Mouse (Mus musculus): ENCODE results near the gene Ngp.

Ngp gene

DNA sequence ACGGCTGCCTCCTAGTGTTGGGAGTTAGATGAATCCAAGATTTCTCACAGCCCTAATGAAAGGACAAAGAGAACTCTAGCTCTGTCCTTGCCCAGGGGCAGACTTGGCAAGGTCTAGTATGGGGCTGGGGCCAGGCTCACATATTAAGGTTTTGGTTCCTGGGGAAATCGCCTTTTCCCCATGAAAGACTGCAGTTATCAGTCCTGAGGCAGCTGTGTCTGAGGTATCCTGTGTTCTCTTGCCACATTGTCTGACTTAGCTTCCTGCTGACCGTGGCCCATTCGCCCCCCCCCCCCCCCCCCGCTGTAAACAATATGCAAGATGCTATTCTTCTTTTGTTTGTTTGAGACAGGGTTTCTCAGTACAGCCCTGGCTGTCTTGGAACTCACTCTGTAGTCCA lies 20.5 kb downstream of the Ngp start:
- DNase-seq, result peak; percentile 35

DNA sequence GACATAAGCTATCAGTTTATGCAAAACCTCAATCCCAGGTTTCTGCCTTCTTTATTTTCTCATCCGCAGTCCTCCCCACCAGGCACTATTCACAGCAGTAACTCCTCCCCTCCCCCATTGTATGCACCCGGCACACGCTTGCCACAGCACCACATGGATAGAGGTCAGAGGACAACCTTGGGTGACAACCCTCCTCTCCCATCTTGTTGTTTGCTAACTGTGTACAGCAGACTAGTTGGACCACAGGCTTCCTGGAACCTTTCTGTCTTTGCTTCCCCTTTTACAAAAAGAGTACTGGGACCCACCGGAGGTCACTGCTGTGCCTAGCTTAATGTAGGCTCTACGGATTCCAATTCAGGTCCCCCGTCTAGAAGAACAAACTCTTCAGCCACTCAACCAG lies 21.0 kb downstream of the Ngp start:
- DNase-seq, result no peak

DNA sequence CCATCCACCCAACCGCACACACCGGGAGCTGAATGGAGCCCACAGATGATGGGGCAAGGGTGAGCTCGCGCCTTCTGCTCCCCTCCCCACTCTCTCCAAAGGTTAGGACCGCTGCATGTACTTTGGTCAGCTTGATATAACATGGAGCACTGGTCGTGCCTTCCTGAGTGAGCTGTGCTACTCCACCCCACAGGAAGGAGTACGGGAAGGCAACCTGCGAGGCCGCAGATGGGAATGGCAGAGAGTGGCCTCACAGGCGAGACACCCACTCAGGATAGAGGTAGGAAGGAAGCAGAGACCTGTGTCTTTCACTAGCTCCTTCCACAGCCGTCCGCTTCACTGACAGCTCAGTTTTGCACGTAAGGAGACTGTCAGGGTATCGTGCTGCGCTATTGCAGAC lies 28.8 kb downstream of the Ngp start:
- DNase-seq, result no peak

DNA sequence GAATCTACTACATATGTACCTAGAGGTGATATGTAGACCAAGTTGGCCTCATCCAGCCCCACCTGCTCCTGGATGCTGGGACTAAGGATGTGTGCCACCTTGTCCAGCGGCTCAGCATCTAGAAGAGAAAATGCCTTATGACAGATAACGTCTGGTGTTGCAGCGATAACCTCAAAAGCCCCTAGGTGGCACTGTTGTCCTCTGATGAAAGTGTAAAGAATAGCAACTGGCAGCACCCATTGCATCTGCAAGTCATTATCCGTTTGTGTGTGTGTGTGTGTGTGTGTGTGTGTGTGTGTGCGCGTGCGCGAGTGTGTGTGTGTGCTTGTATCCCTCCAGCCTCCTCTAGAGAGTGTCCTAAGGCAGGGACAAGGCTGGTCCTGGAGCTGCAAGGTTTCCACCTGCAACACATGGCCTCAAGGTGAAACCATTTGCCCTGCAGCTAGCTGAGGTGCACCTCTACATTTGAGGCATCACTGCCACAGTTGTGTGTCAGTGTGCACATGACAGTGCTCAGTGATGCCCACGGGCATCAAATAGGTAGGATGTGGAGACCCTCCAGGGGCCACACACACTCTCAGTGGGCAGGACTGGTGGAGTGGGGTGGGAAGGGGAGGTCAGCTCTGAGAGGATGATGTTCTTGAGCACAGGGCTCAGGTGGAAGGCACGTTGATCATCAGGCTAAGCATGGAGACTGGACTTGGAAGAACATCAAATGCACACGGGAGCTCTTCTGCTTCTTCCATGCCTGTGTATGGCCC lies 29.5 kb downstream of the Ngp start:
- peak; percentile 90 for DNase-seq

DNA sequence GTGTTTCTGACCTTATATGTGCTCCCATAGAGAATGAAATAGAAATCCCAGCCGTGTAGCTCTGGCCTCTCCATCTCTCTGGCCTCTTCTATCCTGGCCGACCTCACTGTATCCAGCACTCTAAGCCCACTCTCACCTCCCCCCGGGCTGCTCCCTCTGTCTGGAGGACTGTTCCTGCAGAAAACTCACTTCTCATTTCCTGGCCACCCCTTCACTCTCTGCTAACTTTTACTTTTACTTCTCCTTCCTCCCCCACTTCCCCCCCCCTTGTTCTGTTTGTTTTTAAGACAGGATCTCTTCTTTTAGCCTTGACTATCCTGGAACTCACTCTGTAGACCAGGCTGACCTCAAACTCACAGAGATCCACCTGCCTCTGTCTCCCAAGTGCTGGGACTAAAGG lies 33.0 kb downstream of the Ngp start:
- no peak for DNase-seq

DNA sequence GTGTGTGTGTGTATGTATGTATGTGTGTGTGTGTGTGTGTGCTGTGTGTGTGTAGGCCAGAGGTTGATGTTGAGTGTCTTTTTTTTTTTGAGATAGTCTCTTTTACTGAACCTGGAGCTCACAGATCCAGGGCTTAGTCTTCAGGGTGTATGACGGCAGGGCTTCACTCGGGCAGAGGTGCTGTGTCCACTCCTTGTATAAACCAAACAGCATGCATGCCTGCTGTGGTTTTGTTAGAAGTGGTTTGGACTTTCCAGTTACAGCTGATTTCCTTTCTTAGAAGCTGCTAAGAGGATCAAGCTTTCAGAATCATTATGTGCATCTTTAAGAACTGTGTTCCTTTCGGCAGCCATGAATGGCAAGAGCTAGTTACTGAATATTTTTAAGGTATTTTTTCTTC lies 38.4 kb downstream of the Ngp start:
- DNase-seq, result no peak

DNA sequence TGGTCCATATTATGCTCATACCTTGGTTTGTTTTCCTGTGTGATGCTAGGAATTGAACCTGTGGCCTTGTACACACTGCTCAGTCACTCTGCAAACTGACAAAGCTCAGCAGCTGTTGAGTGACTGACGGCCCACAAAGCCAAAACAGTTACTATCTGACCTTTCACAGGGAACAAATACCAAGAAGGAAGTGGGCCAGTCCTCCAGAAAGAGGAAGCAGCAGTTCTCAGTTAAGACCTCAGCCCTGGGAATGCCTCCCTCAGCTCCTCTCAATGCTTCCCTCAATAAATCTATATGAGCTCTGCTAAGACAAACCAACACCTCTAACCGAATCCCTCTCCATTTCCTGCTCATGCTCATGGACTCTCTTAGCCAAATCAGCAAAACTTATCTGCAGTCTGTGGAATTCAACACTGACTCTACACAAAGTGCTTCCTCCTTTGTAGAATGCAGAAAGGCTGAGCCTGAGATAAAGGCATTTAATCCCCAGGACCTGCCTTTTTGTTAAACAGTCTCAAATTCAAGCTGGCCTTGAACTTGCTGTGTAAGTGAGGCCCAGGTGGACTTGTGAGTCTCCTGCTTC lies 39.7 kb downstream of the Ngp start:
- DNase-seq, result peak; percentile 64

DNA sequence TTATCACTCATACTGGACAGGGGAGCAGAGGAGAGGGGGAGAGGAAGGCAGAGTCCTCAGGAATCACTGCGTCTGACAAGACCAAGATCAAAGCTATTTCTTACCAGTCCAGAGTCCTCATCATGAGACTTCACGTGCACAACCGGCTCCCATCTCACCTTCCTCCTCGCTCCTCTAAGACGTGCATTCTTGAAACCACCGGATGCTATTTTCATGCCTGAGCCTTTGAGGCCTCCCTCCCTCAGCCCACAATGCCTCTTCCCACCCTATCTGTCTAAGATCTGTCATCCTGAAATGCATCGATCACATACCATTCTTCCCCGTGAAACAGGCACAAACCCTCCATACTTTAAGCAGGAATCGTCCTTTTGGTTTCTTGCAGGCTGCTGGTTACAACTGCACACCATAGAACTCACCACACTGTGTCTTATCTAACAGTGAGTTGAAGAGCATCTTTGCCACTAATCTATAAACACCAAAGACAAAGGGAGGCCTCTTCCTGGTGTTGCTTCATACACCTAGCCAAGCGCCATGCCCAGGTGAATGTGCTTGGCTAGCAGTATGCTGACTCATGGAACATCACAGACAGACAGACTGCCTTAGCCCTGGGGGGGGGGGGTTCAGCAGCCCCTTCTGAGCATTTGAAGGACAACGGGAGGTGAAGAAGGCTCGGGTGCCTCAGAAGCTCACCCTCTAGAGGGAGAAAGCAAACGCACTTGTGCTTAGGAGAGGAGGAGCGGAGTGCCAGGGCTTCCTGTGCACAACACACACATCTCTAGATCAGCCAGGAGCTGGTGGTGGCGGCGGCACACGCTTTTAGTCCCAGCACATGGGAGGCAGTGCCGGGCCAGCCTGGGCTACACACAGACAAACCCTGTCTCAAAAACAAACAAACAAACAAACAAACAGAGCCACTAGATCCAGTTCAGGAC lies 41.6 kb downstream of the Ngp start:
- DNase-seq, result no peak

DNA sequence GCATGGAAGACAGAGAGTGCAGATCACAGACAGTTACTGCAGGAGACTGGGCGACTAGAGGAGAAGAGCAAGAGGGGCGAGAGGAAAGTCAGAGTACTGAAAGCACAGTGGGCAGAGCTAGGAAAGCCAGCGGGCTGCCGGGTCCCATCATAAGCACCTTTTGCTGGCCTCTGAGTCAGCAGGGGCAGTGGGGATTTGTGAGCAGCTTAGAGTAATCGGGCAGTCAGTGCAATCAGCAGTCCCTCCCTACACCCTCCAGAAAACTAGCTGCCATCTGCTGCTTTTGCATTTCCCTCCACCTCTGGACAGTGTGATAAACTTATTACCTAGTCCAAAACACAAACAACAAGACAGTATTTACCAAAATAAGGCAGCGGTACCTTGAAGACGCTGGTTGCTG lies 42.8 kb downstream of the Ngp start:
- DNase-seq, result no peak

DNA sequence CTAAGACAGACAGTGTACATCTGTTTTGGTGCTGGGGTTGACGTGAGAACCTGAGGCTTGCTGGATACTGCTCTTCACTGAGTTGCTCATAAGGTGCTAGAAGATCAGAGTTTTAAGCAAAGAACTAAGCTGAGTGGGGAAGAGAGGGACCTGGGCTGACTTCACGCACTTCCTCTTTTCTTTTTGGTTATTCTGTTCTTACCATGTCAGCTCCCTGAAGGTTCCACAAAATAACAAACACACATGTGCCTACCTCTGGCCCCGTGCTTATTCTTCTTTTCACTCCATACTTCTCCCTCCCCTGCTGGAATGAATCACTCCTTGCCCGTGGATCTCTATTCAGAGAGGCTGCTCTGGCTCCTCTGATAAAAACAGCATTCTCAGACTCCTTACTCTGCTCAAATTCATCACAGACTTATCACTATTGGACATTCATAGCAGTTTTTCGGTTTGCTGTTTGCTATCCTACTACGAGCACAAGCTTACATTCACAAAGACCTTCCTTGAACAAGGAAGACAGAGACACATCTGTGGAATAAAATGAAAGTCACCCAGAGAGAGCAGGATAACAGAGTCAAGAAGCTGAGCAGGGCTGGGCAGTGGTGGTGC lies 44.5 kb downstream of the Ngp start:
- no peak for DNase-seq

DNA sequence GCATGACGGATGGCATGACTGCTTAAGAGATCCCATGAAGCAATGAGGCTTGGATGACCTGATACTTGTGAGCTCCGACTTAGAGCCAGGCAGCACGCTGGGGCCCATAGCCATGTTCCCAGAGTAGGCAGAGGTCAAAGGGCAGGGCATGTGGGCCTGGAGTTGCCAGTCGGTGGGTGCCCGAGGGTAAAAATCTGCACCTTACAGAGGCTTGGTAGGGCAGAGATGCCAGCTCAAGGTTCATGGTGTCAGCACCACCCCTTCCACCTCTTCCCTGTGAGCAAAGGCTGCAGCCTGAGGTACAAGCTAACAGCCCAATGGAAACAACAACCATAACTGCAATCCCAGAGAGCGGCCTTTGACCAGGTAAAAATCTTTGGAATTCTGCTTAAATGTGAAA lies 45.8 kb downstream of the Ngp start:
- DNase-seq, result no peak

DNA sequence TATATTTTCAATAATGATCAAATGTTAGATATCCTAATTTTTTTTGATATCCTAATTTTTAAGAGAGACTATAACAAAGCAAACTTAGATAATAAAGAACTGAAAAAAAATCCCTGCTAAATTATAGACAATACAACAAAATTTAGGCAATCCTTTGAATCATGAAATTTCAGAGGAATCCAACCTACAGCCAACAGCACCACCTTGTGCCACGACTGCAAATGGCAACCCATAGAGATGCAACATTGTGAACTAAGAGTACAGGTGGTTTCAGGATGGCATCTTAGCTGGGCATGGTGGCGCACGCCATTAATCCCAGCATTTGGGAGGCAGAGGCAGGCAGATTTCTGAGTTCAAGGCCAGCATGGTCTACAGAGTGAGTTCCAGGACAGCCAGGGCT lies 46.6 kb downstream of the Ngp start:
- peak; percentile 70 for DNase-seq
